Mouse (Mus musculus) C2C12 (cell line): ENCODE measurements around the gene Rdh16f1. TPM values are rescaled to one million over a fixed set of nuclear protein-coding genes. Genes with fewer than 3 reads are reported as not detected.
A peak's percentile ranks its signal among the peaks of the same experiment; 100 is the strongest.

ENCODE experiments used
- H3K27me3 ChIP-seq: one replicate; pipeline ENCODE4 v1.6.1; 2011; ENCODE audit not compliant: control insufficient read depth, insufficient read depth, insufficient read length
- H3K36me3 ChIP-seq: one replicate; pipeline ENCODE4 v1.6.1; 2011; ENCODE audit not compliant: control insufficient read depth, insufficient read depth
- H3K4me3 ChIP-seq: one replicate; pipeline ENCODE4 v1.5.1; 2011; ENCODE audit warnings: mild to moderate bottlenecking, control low read depth; ENCODE audit not compliant: poor library complexity, insufficient read depth, severe bottlenecking
- H3K79me2 ChIP-seq: one replicate; pipeline ENCODE4 v1.6.1; 2011; ENCODE audit not compliant: control insufficient read depth, insufficient read depth
- H3K79me3 ChIP-seq: one replicate; pipeline ENCODE4 v1.6.1; 2011; ENCODE audit warnings: low read depth, control low read depth
- H3ac ChIP-seq: one replicate; pipeline ENCODE3; 2011; ENCODE audit warnings: low read depth; ENCODE audit not compliant: control insufficient read depth, insufficient read length
- CEBPB ChIP-seq: IDR thresholded peaks from one replicate; pipeline ENCODE4 v1.6.1; 2011; ENCODE audit warnings: low read depth, mild to moderate bottlenecking, control low read depth, moderate library complexity
- CTCF ChIP-seq: IDR thresholded peaks from one replicate; pipeline ENCODE4 v1.5.1; 2011; ENCODE audit not compliant: control insufficient read depth, insufficient read depth, insufficient read length
- FOSL1 ChIP-seq: IDR thresholded peaks from one replicate; pipeline ENCODE4 v1.8.0; 2011; ENCODE audit warnings: mild to moderate bottlenecking, low read length; ENCODE audit not compliant: poor library complexity, insufficient read depth, severe bottlenecking
- MAX ChIP-seq: IDR thresholded peaks from one replicate; pipeline ENCODE4 v1.6.1; 2011; ENCODE audit warnings: mild to moderate bottlenecking, control low read depth
- MYOD1 ChIP-seq: IDR thresholded peaks from one replicate; pipeline ENCODE4 v1.6.1; 2011; ENCODE audit warnings: low read depth; ENCODE audit not compliant: control insufficient read depth, insufficient read length
- MYOG ChIP-seq: IDR thresholded peaks from one replicate; pipeline ENCODE4 v1.6.1; 2011; ENCODE audit not compliant: control insufficient read depth, insufficient read length; ENCODE audit errors: extremely low read depth
- USF1 ChIP-seq: IDR thresholded peaks from one replicate; pipeline ENCODE4 v1.6.1; 2011; ENCODE audit warnings: low read depth, mild to moderate bottlenecking, control low read depth, moderate library complexity
- polyA plus RNA-seq: library from polyadenylated mRNA; unstranded; fragments of >200 nt; fragmentation: generic; extraction: Trizol; gene quantifications from one replicate; pipeline ENCODE4 v1.2.1, GENCODE M21; 2012; ENCODE audit warnings: missing spikeins

Rdh16f1 gene
- polyA plus RNA-seq, 1 experiment: not detected

- H3K4me3 ChIP-seq: no peak overlapping the region
- H3K79me3 ChIP-seq: peaks cover 12% of the 10 kb centered on the region
- peaks cover 1% of the 10 kb centered on the region for H3K36me3 ChIP-seq
- H3K79me2 ChIP-seq: peaks cover 17% of the 10 kb centered on the region
- H3K27me3 ChIP-seq: peaks cover 25% of the 10 kb centered on the region
- no peak for TF ChIP-seq FOSL1
- H3ac ChIP-seq: no peak overlapping the region
Measured at GRCm38 (mm10) chr10:127736266-127736665, 23.3 kb upstream of the Rdh16f1 start.

- Histone ChIP-seq H3ac (no peak overlapping the region), H3K79me3 (peaks cover 14% of the 10 kb centered on the region), H3K36me3 (peaks cover 8% of the 10 kb centered on the region), H3K27me3 (peaks cover 21% of the 10 kb centered on the region), H3K4me3 (no peak overlapping the region), H3K79me2 (peaks cover 24% of the 10 kb centered on the region)
- TF ChIP-seq FOSL1 (no peak), MYOD1 (no peak), MYOG (no peak), CEBPB (no peak), USF1 (no peak), CTCF (no peak), MAX (no peak)
Measured at GRCm38 (mm10) chr10:127736916-127737315, 22.7 kb upstream of the Rdh16f1 start.

- Histone ChIP-seq H3ac (no peak overlapping the region), H3K4me3 (no peak overlapping the region), H3K79me3 (peaks cover 18% of the 10 kb centered on the region), H3K79me2 (peaks cover 30% of the 10 kb centered on the region), H3K36me3 (peaks cover 14% of the 10 kb centered on the region), H3K27me3 (peaks cover 15% of the 10 kb centered on the region)
- TF ChIP-seq FOSL1 (no peak), CTCF (no peak), MYOG (no peak), CEBPB (no peak), MAX (no peak), MYOD1 (no peak), USF1 (no peak)
Measured at GRCm38 (mm10) chr10:127737552-127737951, 22.0 kb upstream of the Rdh16f1 start.

GRCm38 (mm10) chr10:127738151-127738882 lies 21.3 kb upstream of the Rdh16f1 start:
- no peak overlapping the region for H3ac ChIP-seq
- peaks cover 35% of the 10 kb centered on the region for H3K79me2 ChIP-seq
- TF ChIP-seq MAX (no peak), CTCF (no peak), FOSL1 (no peak), CEBPB (no peak), USF1 (no peak), MYOG (no peak), MYOD1 (no peak)
- H3K4me3 ChIP-seq: no peak overlapping the region
- H3K79me3 ChIP-seq: peaks cover 23% of the 10 kb centered on the region
- H3K27me3 ChIP-seq: peaks cover 13% of the 10 kb centered on the region
- peaks cover 22% of the 10 kb centered on the region for H3K36me3 ChIP-seq

GRCm38 (mm10) chr10:127739083-127739660 lies 20.4 kb upstream of the Rdh16f1 start, which contains the start of gene Zbtb39:
Gene Zbtb39, plus strand, starts transcription at chr10:127739538.
- Histone ChIP-seq H3K79me3 (peaks cover 30% of the 10 kb centered on the region), H3ac (peak within 1 kb of the TSS; percentile 98), H3K27me3 (peaks cover 5% of the 10 kb centered on the region), H3K79me2 (peaks cover 35% of the 10 kb centered on the region), H3K4me3 (peak within 1 kb of the TSS; percentile 89), H3K36me3 (peaks cover 31% of the 10 kb centered on the region)
- TF ChIP-seq CTCF (peak; percentile 99), USF1 (no peak), CEBPB (no peak)

GRCm38 (mm10) chr10:127739661-127740161 lies 19.9 kb upstream of the Rdh16f1 start:
- Histone ChIP-seq H3ac (peak overlapping the region; percentile 98), H3K79me3 (peaks cover 34% of the 10 kb centered on the region), H3K79me2 (peaks cover 38% of the 10 kb centered on the region), H3K4me3 (peak overlapping the region; percentile 89), H3K36me3 (peaks cover 35% of the 10 kb centered on the region), H3K27me3 (peaks cover 5% of the 10 kb centered on the region)
- TF ChIP-seq FOSL1 (no peak), MYOG (no peak), MAX (no peak), CTCF (no peak), USF1 (no peak), CEBPB (no peak), MYOD1 (no peak)
